Mouse (Mus musculus) adrenal gland, postnatal 25 days (tissue): ENCODE data around the gene Ccer1. TPM values are rescaled to one million over a fixed set of nuclear protein-coding genes. Genes with fewer than 3 reads are reported as not detected.
A peak's percentile ranks its signal among the peaks of the same experiment; 100 is the strongest.
"Not testable (repeated sequence)": the region's sequence is repeated elsewhere in the genome, so short reads cannot be mapped to it uniquely, and the experiment has no call there.

Source experiments
- DNase-seq: peaks from one replicate; pipeline ENCODE4 v3.0.0; 2021; ENCODE audit warnings: mixed read lengths
- long read RNA-seq: library from polyadenylated mRNA; stranded (forward); transcript quantifications from one replicate; pipeline ENCODE4 v2.0.0, GENCODE M21; 2021
- total RNA-seq: library from RNA; stranded (reverse); gene quantifications from 2 replicates; pipeline ENCODE4 v1.2.3, GENCODE M21; 2021

Gene Ccer1
- total RNA-seq: not detected in 2 replicates
- long read RNA-seq: 0 reads

DNA sequence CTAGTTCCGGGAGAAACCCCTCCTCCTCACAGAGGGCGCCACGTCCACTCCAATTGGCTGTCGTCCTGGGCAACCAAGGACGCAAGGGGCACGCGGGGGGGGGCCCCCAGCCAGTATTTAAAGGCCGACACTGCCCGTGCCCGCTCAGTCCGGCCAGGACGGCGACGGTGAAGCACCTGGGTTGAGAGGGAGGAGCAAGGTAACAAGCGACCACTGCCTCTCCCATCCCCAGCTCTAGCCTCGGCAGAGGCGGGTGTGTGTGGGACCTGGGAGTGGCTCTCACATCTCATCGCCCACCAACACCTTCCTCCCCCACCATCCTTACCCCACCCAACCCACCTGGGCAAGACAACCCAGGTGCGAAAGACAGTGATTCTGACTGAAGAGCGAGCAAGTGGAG is at the start of gene Ccer1:
Gene Ccer1 (plus strand): TSS at position 147 of the 400 bp plus-strand sequence.
- DNase-seq: no peak

DNA sequence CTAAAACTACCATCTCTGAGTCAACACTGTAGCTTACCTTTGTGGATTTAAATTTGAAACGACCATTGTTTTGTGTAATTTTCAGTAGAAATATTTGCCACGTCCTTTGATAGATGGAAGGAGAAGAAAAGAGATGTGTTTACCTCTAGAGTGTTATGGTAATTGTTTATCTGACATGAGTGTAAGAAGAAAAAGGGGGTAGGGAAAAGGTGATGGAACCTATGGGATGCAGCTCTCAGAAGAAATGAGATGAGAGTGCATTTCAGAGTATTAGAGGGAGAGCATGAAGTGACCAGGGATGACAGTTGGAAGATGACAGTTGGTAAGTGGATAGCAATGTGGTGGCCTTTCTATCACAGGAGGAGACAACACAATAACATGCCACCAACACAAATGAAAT is 49.1 kb upstream of the Ccer1 start, which contains the start of gene Epyc:
Gene Epyc (plus strand): TSS at position 301 of the 400 bp plus-strand sequence.
- no peak for DNase-seq

- DNase-seq: no peak
These were observed 42.5 kb upstream of the Ccer1 start for GRCm38 (mm10) chr10:97650334-97650733.

DNA sequence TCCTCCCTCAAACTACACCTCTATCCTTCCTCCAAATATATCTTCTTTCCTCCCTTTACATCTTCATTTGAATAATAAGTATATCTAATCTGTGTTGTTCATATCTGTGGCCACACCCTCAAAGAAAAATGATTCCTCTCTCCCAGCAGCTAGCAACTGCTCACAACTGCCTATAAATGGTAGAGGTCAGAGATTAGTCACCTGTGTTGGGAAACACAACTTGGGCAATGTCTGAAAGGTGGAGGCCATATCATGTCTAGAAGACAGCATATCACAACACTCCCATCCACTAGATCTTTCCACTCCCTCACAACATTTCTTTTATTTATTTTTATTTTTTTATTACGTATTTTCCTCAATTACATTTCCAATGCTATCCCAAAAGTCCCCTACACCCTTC is 33.4 kb upstream of the Ccer1 start:
- DNase-seq: no peak

GRCm38 (mm10) chr10:97668656-97669055 is 24.2 kb upstream of the Ccer1 start:
- no peak for DNase-seq

DNA sequence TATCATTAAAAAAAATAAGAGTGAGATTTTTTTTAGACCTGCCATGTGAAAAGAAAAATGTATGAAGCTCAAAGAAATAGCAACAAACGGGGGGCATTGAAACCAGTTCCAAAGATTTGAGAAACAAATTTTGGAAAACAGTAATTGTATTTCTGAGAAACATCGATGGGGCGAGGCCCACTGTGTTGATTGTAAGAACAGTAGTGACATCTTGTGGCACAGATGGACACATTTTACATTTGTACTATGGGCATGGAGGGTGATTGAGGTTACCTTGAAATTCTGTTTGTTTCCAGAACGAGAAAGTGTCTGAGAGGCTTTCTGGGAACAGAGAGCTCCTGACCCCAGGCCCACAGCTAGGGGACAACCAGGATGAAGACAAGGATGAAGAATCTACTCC is 22.7 kb upstream of the Ccer1 start:
- no peak for DNase-seq

DNA sequence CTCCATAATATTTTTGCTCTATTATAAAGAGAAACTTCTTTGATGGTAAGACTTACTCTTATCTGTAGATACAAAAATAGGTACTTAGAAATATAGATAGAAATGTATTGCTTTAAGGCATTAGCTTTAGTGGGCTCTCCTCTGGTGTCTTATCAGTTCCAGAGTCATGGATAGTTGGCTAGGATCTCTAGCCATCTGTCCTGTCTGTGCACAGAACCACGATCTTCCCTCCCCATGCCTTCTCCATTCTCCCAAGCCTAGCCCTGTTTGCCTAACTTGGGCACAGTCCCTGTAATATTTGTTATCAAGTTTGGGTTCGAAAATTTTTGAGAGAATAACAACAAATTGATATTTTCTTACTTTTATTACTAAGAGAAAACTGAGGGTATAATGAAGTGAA is 19.6 kb upstream of the Ccer1 start:
- DNase-seq: no peak

DNA sequence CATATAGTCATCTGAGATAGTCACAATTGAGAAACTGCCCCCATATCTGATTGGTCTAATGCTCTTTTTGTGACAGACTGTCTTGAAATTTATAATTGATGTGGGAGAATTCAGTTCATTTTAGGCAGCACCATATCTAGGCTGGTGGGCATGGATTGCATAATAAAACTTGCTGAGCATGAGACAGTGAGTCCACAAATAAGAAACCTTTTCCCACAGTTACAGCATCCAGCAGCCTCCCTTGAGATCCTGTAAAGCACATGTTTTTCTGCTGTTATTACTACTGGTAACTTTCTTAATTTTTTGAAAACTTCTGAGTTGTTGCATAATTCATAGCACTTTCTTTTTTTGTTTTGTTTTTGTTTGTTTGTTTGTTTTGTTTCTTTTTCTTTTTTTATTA is 9.9 kb upstream of the Ccer1 start:
- DNase-seq: no peak

- DNase-seq: no peak
These were observed 5.7 kb upstream of the Ccer1 start for GRCm38 (mm10) chr10:97687198-97687597.

GRCm38 (mm10) chr10:97689425-97689824 is 3.4 kb upstream of the Ccer1 start:
- DNase-seq: no peak

GRCm38 (mm10) chr10:97693398-97694135 is 708 bp downstream of the Ccer1 start:
- DNase-seq: no peak

- DNase-seq: no peak
These were observed 9.5 kb downstream of the Ccer1 start for GRCm38 (mm10) chr10:97702321-97702720.

DNA sequence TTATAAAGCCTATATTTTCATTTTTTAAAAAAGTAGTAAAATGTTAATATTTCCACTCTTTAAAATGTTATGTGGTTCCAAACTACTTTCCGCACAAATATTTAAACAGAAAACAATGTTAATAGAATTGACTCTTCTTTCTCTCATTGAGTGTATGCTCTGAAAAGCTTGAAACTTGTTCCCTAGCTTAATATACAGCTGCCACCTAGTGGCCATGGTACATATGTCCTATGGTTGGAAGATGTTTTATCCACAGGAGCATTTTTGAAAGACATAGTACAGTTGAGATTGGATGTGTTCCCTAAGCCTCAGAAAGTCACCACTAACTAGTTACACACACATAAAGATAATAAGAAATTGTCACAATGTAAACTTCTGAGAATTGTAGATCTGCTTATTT is 11.7 kb downstream of the Ccer1 start:
- DNase-seq: no peak

DNA sequence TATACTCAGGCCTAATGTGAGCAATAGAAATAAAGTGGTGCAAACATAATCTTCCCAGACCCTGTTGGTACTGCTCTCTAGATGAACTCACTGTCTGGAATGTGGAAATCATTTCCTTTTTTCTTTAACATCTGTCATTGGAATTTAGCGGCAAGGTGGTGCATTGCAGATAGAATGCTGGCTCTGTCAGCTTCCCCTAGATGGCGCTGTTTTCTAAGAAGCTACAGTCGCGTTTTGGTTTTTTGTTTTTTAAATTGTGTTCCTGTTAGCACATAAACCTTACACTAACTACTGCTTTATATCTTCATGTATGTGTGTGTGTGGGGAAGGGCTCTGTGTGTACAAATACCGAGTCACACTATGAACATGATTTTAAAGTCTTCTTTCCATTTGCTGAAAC is 19.8 kb downstream of the Ccer1 start:
- peak; percentile 4 for DNase-seq

DNA sequence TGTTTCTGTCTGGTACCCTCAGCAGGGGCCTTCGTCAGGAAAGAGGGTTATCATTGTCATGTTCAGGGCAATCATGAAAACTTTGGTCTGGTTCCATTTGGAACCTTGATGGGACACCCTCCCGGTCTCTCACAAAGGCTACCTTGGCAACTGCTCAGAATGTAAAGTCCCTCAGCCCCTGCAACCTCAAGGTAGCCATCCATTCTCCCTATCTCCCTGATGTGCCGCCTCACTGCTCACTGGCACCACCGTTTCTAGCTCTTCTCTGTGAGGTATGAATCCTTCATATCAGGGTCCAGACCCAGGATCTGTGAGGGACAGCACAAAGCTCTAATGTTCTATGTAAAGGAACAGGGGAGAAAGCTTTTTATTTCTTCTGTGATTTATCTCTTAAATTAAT is 21.7 kb downstream of the Ccer1 start:
- DNase-seq: no peak

GRCm38 (mm10) chr10:97715289-97715906 is 22.5 kb downstream of the Ccer1 start:
- DNase-seq: no peak

GRCm38 (mm10) chr10:97717233-97717632 is 24.4 kb downstream of the Ccer1 start:
- no peak for DNase-seq

DNA sequence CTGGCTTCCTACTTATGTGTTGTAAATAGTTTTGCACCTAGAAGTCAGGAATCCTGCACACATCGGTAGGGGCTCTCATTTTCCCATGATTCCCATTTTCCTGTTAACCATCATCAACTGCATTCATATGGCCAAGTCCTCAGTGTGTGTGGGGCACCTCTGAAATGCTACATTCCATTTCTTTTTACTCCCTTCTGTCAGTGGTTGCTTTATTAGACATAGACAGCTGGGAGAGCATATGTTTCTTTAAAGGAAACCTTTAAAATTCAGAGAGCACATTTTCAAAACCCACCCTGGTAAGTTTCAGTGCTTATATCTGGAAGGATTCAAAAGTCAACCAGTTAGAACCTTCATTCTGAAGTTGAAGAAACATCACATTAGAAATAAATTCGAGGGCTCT is 25.2 kb downstream of the Ccer1 start:
- no peak for DNase-seq

DNA sequence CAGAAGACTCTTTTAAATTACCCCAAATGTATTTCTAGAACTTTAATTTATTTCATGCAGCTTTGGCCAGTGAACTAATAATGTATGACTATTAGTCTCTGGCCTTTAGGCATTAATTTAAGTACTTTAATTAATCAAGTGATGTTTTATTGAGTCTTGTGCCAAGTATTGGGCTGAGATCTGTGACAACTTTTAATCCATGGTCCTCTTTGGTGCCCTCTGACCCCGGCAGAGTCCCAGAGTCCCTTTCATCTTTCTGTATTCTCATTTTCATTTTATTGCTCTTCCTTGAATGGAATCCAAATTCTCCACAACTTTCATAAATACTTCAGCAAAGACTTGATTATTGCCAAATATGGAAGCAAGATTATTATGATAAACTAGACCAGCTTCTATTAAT is 27.8 kb downstream of the Ccer1 start:
- DNase-seq: no peak

- no peak for DNase-seq
These were observed 29.9 kb downstream of the Ccer1 start for GRCm38 (mm10) chr10:97722709-97723108.

GRCm38 (mm10) chr10:97725929-97726328 is 33.1 kb downstream of the Ccer1 start:
- no peak for DNase-seq

DNA sequence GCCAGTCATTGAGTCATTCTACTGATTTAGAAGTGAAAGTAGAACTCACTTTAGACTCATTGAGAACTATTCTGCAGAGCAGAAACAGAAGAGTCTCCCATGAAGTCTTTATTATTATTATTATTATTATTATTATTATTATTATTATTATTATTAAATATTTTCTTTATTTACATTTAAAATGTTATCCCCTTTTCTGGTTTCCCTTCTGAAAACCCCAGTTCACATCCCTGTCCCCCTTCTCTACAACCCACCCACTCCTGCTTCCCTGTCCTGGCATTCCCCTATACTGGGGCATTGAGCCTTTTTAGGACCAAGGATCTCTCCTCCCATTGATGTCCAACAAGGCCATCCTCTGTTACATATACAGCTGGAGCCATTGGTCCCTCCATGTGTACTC is 33.8 kb downstream of the Ccer1 start, which contains the start of gene C030005K15Rik:
Gene C030005K15Rik (minus strand): TSS at position 101 of the 400 bp plus-strand sequence.
- not testable (repeated sequence) for DNase-seq
